Mouse (Mus musculus) cerebellum, adult 2 months (tissue): ENCODE results near the gene Anks1b.

Experiments
- CTCF ChIP-seq: fragments of 200-500 bp; IDR thresholded peaks from 2 replicates; pipeline ENCODE4 v1.5.1; 2011; ENCODE audit warnings: low read depth, mild to moderate bottlenecking, control low read depth, low read length, moderate library complexity, borderline replicate concordance; ENCODE audit not compliant: insufficient read depth
- POLR2A ChIP-seq: fragments of 200-500 bp; IDR thresholded peaks from 2 replicates; pipeline ENCODE4 v1.6.1; 2011; ENCODE audit warnings: low read length, control low read depth, borderline replicate concordance; ENCODE audit not compliant: insufficient read depth

DNA sequence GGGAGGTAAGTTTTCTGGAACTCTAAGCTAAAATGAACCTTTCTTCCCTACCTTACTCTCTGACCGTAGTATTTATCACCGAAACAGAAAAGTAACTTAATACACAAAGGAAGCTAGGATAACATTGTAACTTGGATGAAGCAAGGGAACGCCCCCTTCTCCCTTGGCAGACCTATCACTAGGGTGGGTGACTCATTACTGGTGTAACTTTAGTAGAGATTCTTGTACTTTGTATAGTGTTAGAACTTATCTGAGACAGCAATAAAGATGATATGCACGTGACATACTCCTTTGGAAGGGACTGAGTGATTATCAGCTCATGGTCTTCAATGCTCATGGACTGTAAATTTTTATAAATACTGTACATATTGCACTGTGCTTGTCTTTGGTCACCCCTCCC is 5.1 kb upstream of the Anks1b start:
- TF ChIP-seq POLR2A (no peak), CTCF (no peak)
